Comparison of ENCODE assay signal across 8 mouse cellular contexts in the genomic region with DNA sequence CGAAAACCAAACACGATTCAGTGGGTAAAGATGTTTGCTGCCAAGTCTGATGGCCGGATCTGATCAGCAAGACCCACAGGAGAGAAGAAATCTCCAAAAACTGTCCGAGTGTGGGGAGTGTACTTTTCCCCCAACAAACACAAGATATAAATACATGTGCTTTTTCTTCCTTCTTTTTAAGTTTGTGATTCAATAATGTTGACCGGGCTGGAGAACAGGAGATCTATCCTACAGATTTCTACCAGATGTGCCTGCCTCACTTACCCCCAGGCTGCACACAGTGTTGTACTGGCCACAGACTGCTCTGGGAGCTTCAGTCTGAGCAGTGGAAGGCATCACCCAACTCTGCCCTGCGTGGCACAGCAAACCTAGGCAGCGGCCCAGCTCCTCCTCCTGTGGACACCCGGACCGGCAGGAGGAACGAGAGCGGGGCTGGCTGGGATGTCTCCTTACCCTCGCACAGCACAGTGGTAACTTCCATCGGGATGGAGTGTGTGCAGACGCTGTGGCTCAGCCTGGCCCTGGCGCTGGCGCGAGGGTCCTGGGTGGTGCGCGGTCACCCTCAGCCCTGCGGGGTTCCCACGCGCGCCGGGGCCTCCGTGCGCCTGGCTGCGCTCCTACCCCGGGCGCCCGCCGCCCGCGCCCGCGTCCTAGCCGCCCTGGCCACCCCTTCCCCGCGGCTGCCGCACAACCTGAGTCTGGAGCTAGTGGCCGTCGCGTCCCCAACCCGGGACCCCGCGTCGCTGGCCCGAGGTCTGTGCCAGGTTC. TPM values are rescaled to one million over a fixed set of nuclear protein-coding genes. Genes with fewer than 3 reads are reported as not detected.
DNase-seq lines count a peak whose midpoint lies in the region; ATAC-seq and TF ChIP-seq lines count a peak whose summit lies in the region.
"Had no signal": no experiment of that assay in that cellular context is flagged by ENCODE, and none has a peak within 500 bp of the region (broad histone marks: within the 10 kb centered on the region; RNA-seq: fewer than 3 reads in every experiment).

A gene (plus strand): TSS at position 301 of the 768 bp plus-strand sequence.

- H3K4me3 ChIP-seq in layer of hippocampus, adult 2 months, result peak within 1 kb of the TSS; percentile 24; the same call in 1 of the 2 replicates
- H3K4me3 ChIP-seq in forebrain, embryonic 12.5 days (replicated peaks), result peak within 1 kb of the TSS; percentile 37
- H3K4me3 ChIP-seq in intestine, embryonic 14.5 days (ENCODE audit: low read depth, low read length), result peak within 1 kb of the TSS; percentile 45
- H3K4me3 ChIP-seq in myocyte, result no peak within 1 kb of the TSS

- no peak within 1 kb of the TSS for H3K27ac ChIP-seq in layer of hippocampus, adult 2 months
- H3K27ac ChIP-seq in forebrain, embryonic 12.5 days, result no peak within 1 kb of the TSS
- no peak within 1 kb of the TSS for H3K27ac ChIP-seq in intestine, embryonic 14.5 days (ENCODE audit: low read depth)

- peaks cover 43% of the 10 kb centered on the region for H3K36me3 ChIP-seq in forebrain, embryonic 12.5 days (replicated peaks)
- peaks cover 33% of the 10 kb centered on the region for H3K36me3 ChIP-seq in intestine, embryonic 14.5 days (ENCODE audit: control insufficient read depth, insufficient read depth, low read length)
- H3K36me3 ChIP-seq in myocyte (ENCODE audit: control insufficient read depth, insufficient read depth), result peaks cover 4% of the 10 kb centered on the region

- no peak within 1 kb of the TSS for H3ac ChIP-seq in myocyte (ENCODE audit: control insufficient read depth, insufficient read length)

- no peaks in the 10 kb centered on the region for H3K9me3 ChIP-seq in forebrain, embryonic 12.5 days
- no peaks in the 10 kb centered on the region for H3K9me3 ChIP-seq in intestine, embryonic 14.5 days (ENCODE audit: control insufficient read depth, low read length)

- peak within 1 kb of the TSS; percentile 57 for H3K4me2 ChIP-seq in forebrain, embryonic 12.5 days
- peak within 1 kb of the TSS; percentile 56 for H3K4me2 ChIP-seq in intestine, embryonic 14.5 days (ENCODE audit: low read length)
- no peak within 1 kb of the TSS for H3K4me2 ChIP-seq in myocyte (ENCODE audit: low read depth)

- H3K27me3 ChIP-seq in forebrain, embryonic 12.5 days, result peaks cover 51% of the 10 kb centered on the region
- H3K27me3 ChIP-seq in intestine, embryonic 14.5 days (replicated peaks; ENCODE audit: control insufficient read depth, insufficient read depth, low read length), result peaks cover 22% of the 10 kb centered on the region
- H3K27me3 ChIP-seq in myocyte (ENCODE audit: control insufficient read depth, insufficient read depth, insufficient read length), result peaks cover 8% of the 10 kb centered on the region

- no peak for TF ChIP-seq CTCF in layer of hippocampus, adult 2 months (conservative IDR thresholded peaks at IDR 0.05)

- no peaks in the 10 kb centered on the region for H3K79me2 ChIP-seq in myocyte (ENCODE audit: control insufficient read depth, insufficient read depth)

- ATAC-seq in forebrain, embryonic 12.5 days (ENCODE audit: low FRiP score), result no peak
- ATAC-seq in intestine, embryonic 14.5 days (replicated peaks; ENCODE audit: low FRiP score, low TSS enrichment, low read depth), result no peak; the same call in 1 of the 2 replicates

- DNase-seq in layer of hippocampus, adult 2 months (ENCODE audit: low spot score in 2 of 2), result no peak
- no peak for DNase-seq in layer of hippocampus, adult 8-10 months (ENCODE audit: low spot score in 2 of 2)
- peak; percentile 67 for DNase-seq in intestine, embryonic 14.5 days (ENCODE audit: low spot score)
- DNase-seq in B cell, adult 2 months, result no peak
- no peak for DNase-seq in adrenal gland, adult (ENCODE audit: inconsistent age in 2 of 2, low spot score in 1 of 2)
- DNase-seq: kidney, adult 18-20 months had no signal

- 8% methylated on average over 47 of the region's 47 CpGs for WGBS in forebrain, embryonic 12.5 days
- 8% methylated on average over 43 of the region's 47 CpGs for WGBS in intestine, embryonic 14.5 days

- H3K9ac ChIP-seq in forebrain, embryonic 12.5 days, result peak within 1 kb of the TSS; percentile 21
- peak within 1 kb of the TSS; percentile 34; the same call in 1 of the 2 replicates for H3K9ac ChIP-seq in intestine, embryonic 14.5 days (ENCODE audit: low read length)

- H3K4me1 ChIP-seq in forebrain, embryonic 12.5 days, result peaks cover 8% of the 10 kb centered on the region
- no peaks in the 10 kb centered on the region; the same call in none of the 2 replicates for H3K4me1 ChIP-seq in intestine, embryonic 14.5 days (replicated peaks; ENCODE audit: control insufficient read depth, insufficient read depth, low read length)

- TF ChIP-seq POLR2A in myocyte (IDR thresholded peaks at IDR 0.05; ENCODE audit: insufficient read length, low read depth), result no peak

TF ChIP-seq in myocyte, 11 proteins besides CTCF, POLR2A, EP300 and RAD21:
- no peak for TF ChIP-seq TCF3 (IDR thresholded peaks at IDR 0.05; ENCODE audit: insufficient read length, low read depth)
- TF ChIP-seq POLR2AphosphoS2 (IDR thresholded peaks at IDR 0.05; ENCODE audit: insufficient read length, low read depth), result peak; percentile 64

RNA-seq across cellular contexts. Expression of the gene that starts here (rescaled TPM):
- total RNA-seq in layer of hippocampus, adult 2 months (2021), result under 1 TPM in 1 of 2 experiments, not detected in 1; 0.15 TPM
- total RNA-seq in layer of hippocampus, adult 8-10 months (2022), result under 1 TPM in 2 of 4 experiments, not detected in 2; 0.19 to 0.20 TPM
- polyA plus RNA-seq in forebrain, embryonic 12.5 days (2016; fragmentation: Nextera tagmentation; extraction: Ambion mirVana), result 0.46 TPM in 2 replicates
- polyA plus RNA-seq in intestine, embryonic 14.5 days (2014; fragmentation: Nextera tagmentation; extraction: Ambion mirVana), result 0.23 and 0.28 TPM in 2 replicates
- 0.73 TPM for polyA plus RNA-seq in myocyte (2012; fragmentation: generic; extraction: Trizol)

Comparison
In these comparisons a context has a peak if more than half of its experiments do, and no peak if none do; other contexts are left out.
1. Peak in DNase-seq, H3K4me3 ChIP-seq, H3K9ac ChIP-seq and H3K4me2 ChIP-seq in intestine, embryonic 14.5 days; RNA of the gene not detected or under 1 TPM.